Mouse (Mus musculus) CH12.LX (cell line): ENCODE measurements around the gene Ggct. TPM values are rescaled to one million over a fixed set of nuclear protein-coding genes. Genes with fewer than 3 reads are reported as not detected.

Source experiments
- DNase-seq: peaks from one replicate; pipeline ENCODE4 v3.0.0-alpha.2; 2013; ENCODE audit errors: extremely low read depth
- H3K27ac ChIP-seq: 2 replicates; pipeline ENCODE4 v1.5.1; 2012; ENCODE audit warnings: low read depth, mild to moderate bottlenecking, control low read depth, moderate library complexity; ENCODE audit not compliant: insufficient read depth
- H3K27me3 ChIP-seq: replicated peaks from 2 replicates; pipeline ENCODE3; 2012; ENCODE audit warnings: inconsistent platforms
- H3K36me3 ChIP-seq, 2 experiments: replicated peaks in 1 of 2; 2 replicates each; pipeline versions ENCODE3 to v1.6.1; 2012; ENCODE audit warnings: inconsistent platforms in 1 of 2, low read length in 1 of 2, mild to moderate bottlenecking in 1 of 2, mixed read lengths in 1 of 2, moderate library complexity in 1 of 2; ENCODE audit not compliant: control insufficient read depth in 1 of 2, insufficient read depth in 1 of 2
- H3K4me1 ChIP-seq, 2 experiments: 2 replicates each; pipeline ENCODE4 v1.6.1; 2012; ENCODE audit warnings: inconsistent platforms in 1 of 2, moderate library complexity in 1 of 2; ENCODE audit not compliant: insufficient read depth in 2 of 2, control insufficient read depth in 1 of 2
- H3K4me2 ChIP-seq: 2 replicates; pipeline ENCODE4 v1.6.1; 2012; ENCODE audit warnings: low read depth, mild to moderate bottlenecking, control low read depth; ENCODE audit not compliant: poor library complexity, insufficient read depth, severe bottlenecking
- H3K4me3 ChIP-seq, 3 experiments: fragments of 150-350 bp in 1 of 3; sonication (generic) in 1 of 3; replicated peaks in 1 of 3; 2 replicates each; pipeline versions ENCODE3 to v1.5.1; 2011 to 2012; ENCODE audit warnings: low read depth in 2 of 3, low read length in 2 of 3, mild to moderate bottlenecking in 2 of 3, moderate library complexity in 2 of 3, control low read depth in 1 of 3, improper control_type of control experiment in 1 of 3, inconsistent platforms in 1 of 3, mixed read lengths in 1 of 3; ENCODE audit not compliant: poor library complexity in 1 of 3
- H3K79me2 ChIP-seq: replicated peaks from 2 replicates; pipeline ENCODE4 v1.6.1; 2012; ENCODE audit warnings: mild to moderate bottlenecking, moderate library complexity; ENCODE audit not compliant: control insufficient read depth, poor library complexity, insufficient read depth, severe bottlenecking; ENCODE audit errors: extremely low read depth
- H3K9ac ChIP-seq: 2 replicates; pipeline ENCODE4 v1.6.1; 2012; ENCODE audit warnings: low read depth, mild to moderate bottlenecking, control low read depth, moderate library complexity; ENCODE audit not compliant: insufficient read depth
- H3K9me3 ChIP-seq: replicated peaks from 2 replicates; pipeline ENCODE3; 2012; ENCODE audit warnings: low read length, inconsistent platforms, mixed read lengths
- BHLHE40 ChIP-seq: IDR thresholded peaks from 2 replicates; pipeline ENCODE4 v1.6.1; 2011; ENCODE audit warnings: mild to moderate bottlenecking, low read depth, low read length, improper control_type of control experiment
- CHD2 ChIP-seq: IDR thresholded peaks from 2 replicates; pipeline ENCODE4 v1.6.1; 2011; ENCODE audit warnings: low read length, improper control_type of control experiment
- CTCF ChIP-seq, 2 experiments: IDR thresholded peaks in 1 of 2; conservative IDR thresholded peaks in 1 of 2; 2 replicates each; pipeline ENCODE4 v1.5.1; 2011 to 2012; ENCODE audit warnings: low read depth in 2 of 2, low read length in 2 of 2, improper control_type of control experiment in 1 of 2, inconsistent platforms in 1 of 2, mild to moderate bottlenecking in 1 of 2, moderate library complexity in 1 of 2
- E2F4 ChIP-seq: IDR thresholded peaks from 2 replicates; pipeline ENCODE4 v1.6.1; 2011; ENCODE audit warnings: low read depth, low read length, improper control_type of control experiment; ENCODE audit not compliant: insufficient replicate concordance
- ELF1 ChIP-seq: IDR thresholded peaks from 2 replicates; pipeline ENCODE4 v1.6.1; 2014; ENCODE audit warnings: low read depth, mild to moderate bottlenecking, inconsistent platforms, low read length, improper control_type of control experiment
- ETS1 ChIP-seq: conservative IDR thresholded peaks from 2 replicates; pipeline ENCODE4 v1.6.1; 2012; ENCODE audit warnings: low read depth, mild to moderate bottlenecking, inconsistent platforms, low read length, improper control_type of control experiment, moderate library complexity
- JUN ChIP-seq: IDR thresholded peaks from 2 replicates; pipeline ENCODE4 v1.6.1; 2011; ENCODE audit warnings: low read depth, mild to moderate bottlenecking, low read length, improper control_type of control experiment, moderate library complexity; ENCODE audit not compliant: insufficient read depth
- JUND ChIP-seq: conservative IDR thresholded peaks from 2 replicates; pipeline ENCODE4 v1.6.1; 2011; ENCODE audit warnings: low read depth, low read length, improper control_type of control experiment
- KAT2A ChIP-seq: IDR thresholded peaks from 2 replicates; pipeline ENCODE4 v1.6.1; 2012; ENCODE audit warnings: low read length, improper control_type of control experiment, inconsistent platforms; ENCODE audit not compliant: insufficient replicate concordance
- MAFK ChIP-seq: IDR thresholded peaks from 2 replicates; pipeline ENCODE4 v1.6.1; 2011; ENCODE audit warnings: low read length, improper control_type of control experiment; ENCODE audit not compliant: insufficient replicate concordance
- MEF2A ChIP-seq: IDR thresholded peaks from 2 replicates; pipeline ENCODE4 v1.6.1; 2014; ENCODE audit warnings: low read depth, mild to moderate bottlenecking, inconsistent platforms, low read length, improper control_type of control experiment, borderline replicate concordance
- MXI1 ChIP-seq: IDR thresholded peaks from 2 replicates; pipeline ENCODE4 v1.6.1; 2011; ENCODE audit warnings: mild to moderate bottlenecking, low read depth, low read length, improper control_type of control experiment
- MYC ChIP-seq: IDR thresholded peaks from 2 replicates; pipeline ENCODE4 v1.6.1; 2011; ENCODE audit warnings: low read depth, mild to moderate bottlenecking, improper control_type of control experiment, low read length
- NELFE ChIP-seq: IDR thresholded peaks from 2 replicates; pipeline ENCODE4 v1.6.1; 2011; ENCODE audit warnings: low read depth, low read length, improper control_type of control experiment
- NRF1 ChIP-seq: IDR thresholded peaks from 2 replicates; pipeline ENCODE4 v1.6.1; 2014; ENCODE audit warnings: low read depth, mild to moderate bottlenecking, inconsistent platforms, low read length, improper control_type of control experiment, moderate library complexity
- RAD21 ChIP-seq: IDR thresholded peaks from 2 replicates; pipeline ENCODE4 v1.6.1; 2011; ENCODE audit warnings: low read depth, mild to moderate bottlenecking, low read length, improper control_type of control experiment, moderate library complexity
- RCOR1 ChIP-seq: conservative IDR thresholded peaks from 2 replicates; pipeline ENCODE4 v1.6.1; 2012; ENCODE audit warnings: low read depth, mild to moderate bottlenecking, inconsistent platforms, low read length, improper control_type of control experiment
- SIN3A ChIP-seq: IDR thresholded peaks from 2 replicates; pipeline ENCODE4 v1.6.1; 2012; ENCODE audit warnings: low read length, improper control_type of control experiment, inconsistent platforms
- UBTF ChIP-seq: IDR thresholded peaks from 2 replicates; pipeline ENCODE4 v1.6.1; 2012; ENCODE audit warnings: low read depth, mild to moderate bottlenecking, inconsistent platforms, low read length, improper control_type of control experiment, moderate library complexity
- USF1 ChIP-seq: IDR thresholded peaks from 2 replicates; pipeline ENCODE4 v1.6.1; 2014; ENCODE audit warnings: low read depth, mild to moderate bottlenecking, inconsistent platforms, low read length, improper control_type of control experiment
- USF2 ChIP-seq: conservative IDR thresholded peaks from 2 replicates; pipeline ENCODE4 v1.6.1; 2011; ENCODE audit warnings: low read depth, low read length, improper control_type of control experiment
- ZKSCAN1 ChIP-seq: IDR thresholded peaks from 2 replicates; pipeline ENCODE4 v1.6.1; 2012; ENCODE audit warnings: low read depth, inconsistent platforms, low read length, improper control_type of control experiment, borderline replicate concordance
- ZNF384 ChIP-seq: IDR thresholded peaks from 2 replicates; pipeline ENCODE4 v1.6.1; 2012; ENCODE audit warnings: low read depth, low read length, improper control_type of control experiment, inconsistent platforms
- dilution Hi-C: fragments of 300-500 bp; cut with MboI; formaldehyde crosslinking; loops from 2 replicates; pipeline ENCODE4 v1.14.3; 2020; ENCODE audit warnings: low sequenced_read_pairs; ENCODE audit not compliant: extremely low pct_unique_long_range_greater_than_20kb, extremely low pct_ligation_motif_present
- in situ Hi-C: fragments of 300-500 bp; cut with MboI; formaldehyde crosslinking; loops from 3 replicates; pipeline ENCODE4 v1.14.3; 2019; ENCODE audit warnings: low sequenced_read_pairs, low pct_ligation_motif_present, low pct_unique_long_range_greater_than_20kb, mixed read lengths
- polyA plus RNA-seq: library from polyadenylated mRNA; unstranded; fragments of >175 nt; gene quantifications from 2 replicates; pipeline ENCODE4 v1.2.1, GENCODE M21; 2012; ENCODE audit warnings: low read depth; ENCODE audit not compliant: insufficient read length
- total RNA-seq, 2 experiments: library from RNA; depleted of rRNA; stranded (reverse); fragments of 300-350 nt in 1 of 2; fragments of >200 nt in 1 of 2; gene quantifications; 2 replicates each; pipeline ENCODE4 v1.2.3; 2012 to 2014

The Ggct gene
- total and polyA plus RNA-seq, 3 experiments, result 9.8 to 24.5 (median 12.7) TPM

DNA sequence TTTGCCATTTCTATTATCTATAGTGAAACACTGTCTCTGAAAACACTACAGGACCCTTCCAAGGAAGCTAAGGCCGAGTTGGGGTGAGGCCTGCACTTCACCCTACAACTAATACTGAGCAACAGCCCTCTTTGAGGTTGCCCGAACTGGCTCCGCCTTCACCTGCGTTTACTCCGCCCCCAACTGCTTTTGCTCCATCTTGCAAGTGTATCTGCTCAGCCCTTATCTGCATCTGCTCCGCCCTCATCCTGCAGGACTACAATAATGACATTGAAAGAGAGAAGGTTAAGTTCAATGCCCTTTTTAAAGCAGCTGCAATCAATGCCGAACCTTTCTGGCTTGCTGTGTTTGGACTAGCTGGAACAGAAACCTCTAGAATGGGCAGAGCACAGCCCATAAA is 29.1 kb upstream of the Ggct start:
- no peak for DNase-seq

DNA sequence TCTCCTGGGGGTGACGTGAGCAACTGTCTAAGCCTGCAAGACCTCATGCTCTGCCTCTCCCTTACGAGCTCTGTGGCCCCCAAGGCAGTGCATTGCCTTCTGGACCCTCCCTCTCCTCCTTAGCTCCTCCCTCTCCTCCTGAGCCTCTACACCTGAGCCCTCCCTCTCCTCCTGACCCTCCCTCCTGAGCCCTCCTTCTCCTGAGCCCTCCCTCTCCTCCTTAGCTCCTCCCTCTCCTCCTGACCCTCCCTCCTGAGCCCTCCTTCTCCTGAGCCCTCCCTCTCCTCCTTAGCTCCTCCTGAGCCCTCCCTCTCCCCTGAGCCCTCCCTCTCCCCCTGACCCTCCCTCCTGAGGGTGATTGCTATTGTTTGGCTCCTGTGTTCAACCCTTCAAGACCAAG is 25.7 kb upstream of the Ggct start:
- no peak overlapping the region for H3K27ac ChIP-seq
- DNase-seq, result no peak
- H3K79me2 ChIP-seq, result no peaks in the 10 kb centered on the region
- no peaks in the 10 kb centered on the region for H3K36me3 ChIP-seq
- dilution Hi-C loops, result no loop called here
- no peak for TF ChIP-seq ETS1
- no peak for TF ChIP-seq NRF1
- no peak for TF ChIP-seq CHD2
- TF ChIP-seq BHLHE40, result no peak
- no peak for TF ChIP-seq SIN3A
- no peak for TF ChIP-seq MYC
- no peak for TF ChIP-seq ELF1
- TF ChIP-seq NELFE, result no peak
- TF ChIP-seq USF2, result no peak
- no peak for TF ChIP-seq RAD21
- no peak for TF ChIP-seq JUND
- no peak for TF ChIP-seq USF1
- no peak for TF ChIP-seq ZNF384
- no peak for TF ChIP-seq ZKSCAN1
- TF ChIP-seq JUN, result no peak
- TF ChIP-seq E2F4, result no peak
- TF ChIP-seq KAT2A, result no peak
- TF ChIP-seq MXI1, result no peak
- in situ Hi-C loops, result loop anchor here (5.0 to 25.0 kb wide), 3 partner anchors 104 to 431 kb away; partner anchors contain the start of genes Fkbp14 and Plekha8
- H3K4me2 ChIP-seq, result no peak overlapping the region
- no peak overlapping the region for H3K4me3 ChIP-seq
- no peak overlapping the region for H3K9ac ChIP-seq
- peaks cover 4% of the 10 kb centered on the region for H3K9me3 ChIP-seq
- no peaks in the 10 kb centered on the region for H3K27me3 ChIP-seq
- peaks cover 0 to 22% of the 10 kb centered on the region in 2 experiments; a peak in 3 of 4 replicates for H3K4me1 ChIP-seq

More for the DNA sequence above, 29.1 kb upstream of the Ggct start:
- Histone ChIP-seq H3K27me3 (no peaks in the 10 kb centered on the region), H3K79me2 (no peaks in the 10 kb centered on the region), H3K4me1 (peaks cover 0 to 8% of the 10 kb centered on the region in 2 experiments; a peak in 2 of 4 replicates), H3K36me3 (no peaks in the 10 kb centered on the region), H3K9me3 (no peaks in the 10 kb centered on the region), H3K4me2 (no peak overlapping the region), H3K9ac (no peak overlapping the region), H3K27ac (no peak overlapping the region), H3K4me3 (no peak overlapping the region)
- dilution Hi-C loops (no loop called here), in situ Hi-C loops (loop anchor here (25.0 kb wide), 1 partner anchor 435 kb away; the partner anchor contains the start of genes Fkbp14 and Plekha8)
- TF ChIP-seq CTCF (conservative IDR thresholded peaks at IDR 0.05 in 1 of 2, IDR thresholded peaks at IDR 0.05 in 1 of 2; ENCODE audit: low read depth in 2 of 2, low read length in 2 of 2) (no peak), NELFE (no peak), SIN3A (no peak), MEF2A (no peak), E2F4 (no peak), UBTF (no peak), JUND (no peak), RCOR1 (no peak), MAFK (no peak)
